Mouse (Mus musculus): Measurements from ENCODE around the gene Dazap1. TPM values are rescaled to one million over a fixed set of nuclear protein-coding genes. Genes with fewer than 3 reads are reported as not detected.

Dazap1 gene
- polyA plus RNA-seq, 1 experiment from 2014 or later, result 42.5 TPM

- Histone ChIP-seq H3K36me3 (ENCODE audit: control insufficient read depth, insufficient read depth, low read length) (no peaks in the 10 kb centered on the region), H3K4me1 (ENCODE audit: control insufficient read depth, insufficient read depth, low read length) (peaks cover 19% of the 10 kb centered on the region), H3K4me3 (replicated peaks; ENCODE audit: low read depth, low read length) (no peak overlapping the region), H3K27me3 (ENCODE audit: control insufficient read depth, insufficient read depth, low read length) (no peaks in the 10 kb centered on the region), H3K9ac (replicated peaks; ENCODE audit: low read length) (no peak overlapping the region), H3K4me2 (ENCODE audit: low read length) (no peak overlapping the region), H3K27ac (replicated peaks; ENCODE audit: low read depth, low read length) (no peak overlapping the region), H3K9me3 (ENCODE audit: control insufficient read depth, low read length) (no peaks in the 10 kb centered on the region)
- DNase-seq (no peak), ATAC-seq (ENCODE audit: low FRiP score, low TSS enrichment) (no peak)
- WGBS, result 83% methylated on average over 21 of the region's 21 CpGs
Observed at GRCm38 (mm10) chr10:80325045-80325444, 63.8 kb downstream of the Dazap1 start.

- Histone ChIP-seq H3K27me3 (ENCODE audit: control insufficient read depth, insufficient read depth, low read length) (0 out of 2 replicates have a peak, but pooled peaks cover 3% of the 10 kb centered on the region), H3K4me1 (ENCODE audit: control insufficient read depth, insufficient read depth, low read length) (peaks cover 14% of the 10 kb centered on the region), H3K4me2 (ENCODE audit: low read length) (peak within 1 kb of the TSS; percentile 87), H3K9me3 (ENCODE audit: control insufficient read depth, low read length) (no peaks in the 10 kb centered on the region), H3K36me3 (ENCODE audit: control insufficient read depth, insufficient read depth, low read length) (no peaks in the 10 kb centered on the region), H3K4me3 (replicated peaks; ENCODE audit: low read depth, low read length) (peak within 1 kb of the TSS; percentile 44), H3K27ac (replicated peaks; ENCODE audit: low read depth, low read length) (no peak within 1 kb of the TSS), H3K9ac (replicated peaks; ENCODE audit: low read length) (peak within 1 kb of the TSS; percentile 47; the same call in 1 of the 2 replicates)
- DNase-seq, result peak; percentile 96
- 4% methylated on average over 35 of the region's 36 CpGs for WGBS
- ATAC-seq (ENCODE audit: low FRiP score, low TSS enrichment), result peak; percentile 95
Observed at GRCm38 (mm10) chr10:80329273-80330081, 68.2 kb downstream of the Dazap1 start, which contains the start of the genes Pcsk4 and Reep6. Gene Pcsk4 (minus strand): TSS chr10:80329498. Gene Reep6 (plus strand): TSS chr10:80329953.

- ATAC-seq (ENCODE audit: low FRiP score, low TSS enrichment), result no peak
- H3K4me1 ChIP-seq (ENCODE audit: control insufficient read depth, insufficient read depth, low read length), result peaks cover 14% of the 10 kb centered on the region
- H3K36me3 ChIP-seq (ENCODE audit: control insufficient read depth, insufficient read depth, low read length), result no peaks in the 10 kb centered on the region
- H3K27ac ChIP-seq (replicated peaks; ENCODE audit: low read depth, low read length), result no peak overlapping the region
- 0 out of 2 replicates have a peak, but pooled peaks cover 3% of the 10 kb centered on the region for H3K27me3 ChIP-seq (ENCODE audit: control insufficient read depth, insufficient read depth, low read length)
- under 1% methylated on average over 41 of the region's 41 CpGs for WGBS
- peak overlapping the region; percentile 47; the same call in 1 of the 2 replicates for H3K9ac ChIP-seq (replicated peaks; ENCODE audit: low read length)
- peak overlapping the region; percentile 44 for H3K4me3 ChIP-seq (replicated peaks; ENCODE audit: low read depth, low read length)
- no peak for DNase-seq
- H3K9me3 ChIP-seq (ENCODE audit: control insufficient read depth, low read length), result no peaks in the 10 kb centered on the region
- peak overlapping the region; percentile 87 for H3K4me2 ChIP-seq (ENCODE audit: low read length)
Observed at GRCm38 (mm10) chr10:80330084-80330483, 68.8 kb downstream of the Dazap1 start.

GRCm38 (mm10) chr10:80330888-80331287 is 69.6 kb downstream of the Dazap1 start:
- DNase-seq (no peak), ATAC-seq (ENCODE audit: low FRiP score, low TSS enrichment) (no peak)
- Histone ChIP-seq H3K27me3 (ENCODE audit: control insufficient read depth, insufficient read depth, low read length) (0 out of 2 replicates have a peak, but pooled peaks cover 3% of the 10 kb centered on the region), H3K36me3 (ENCODE audit: control insufficient read depth, insufficient read depth, low read length) (no peaks in the 10 kb centered on the region), H3K4me3 (replicated peaks; ENCODE audit: low read depth, low read length) (no peak overlapping the region), H3K4me1 (ENCODE audit: control insufficient read depth, insufficient read depth, low read length) (peaks cover 14% of the 10 kb centered on the region), H3K27ac (replicated peaks; ENCODE audit: low read depth, low read length) (no peak overlapping the region), H3K4me2 (ENCODE audit: low read length) (no peak overlapping the region), H3K9me3 (ENCODE audit: control insufficient read depth, low read length) (no peaks in the 10 kb centered on the region), H3K9ac (replicated peaks; ENCODE audit: low read length) (no peak overlapping the region)
- WGBS, result 67% methylated on average over 2 of the region's 2 CpGs

- 64% methylated on average over 10 of the region's 10 CpGs for WGBS
- Histone ChIP-seq H3K9me3 (ENCODE audit: control insufficient read depth, low read length) (no peaks in the 10 kb centered on the region), H3K9ac (replicated peaks; ENCODE audit: low read length) (no peak overlapping the region), H3K4me3 (replicated peaks; ENCODE audit: low read depth, low read length) (no peak overlapping the region), H3K4me1 (ENCODE audit: control insufficient read depth, insufficient read depth, low read length) (peaks cover 14% of the 10 kb centered on the region), H3K36me3 (ENCODE audit: control insufficient read depth, insufficient read depth, low read length) (no peaks in the 10 kb centered on the region), H3K27ac (replicated peaks; ENCODE audit: low read depth, low read length) (no peak overlapping the region), H3K4me2 (ENCODE audit: low read length) (no peak overlapping the region), H3K27me3 (ENCODE audit: control insufficient read depth, insufficient read depth, low read length) (0 out of 2 replicates have a peak, but pooled peaks cover 3% of the 10 kb centered on the region)
- ATAC-seq (ENCODE audit: low FRiP score, low TSS enrichment) (no peak), DNase-seq (no peak)
Observed at GRCm38 (mm10) chr10:80331636-80332524, 70.6 kb downstream of the Dazap1 start.

GRCm38 (mm10) chr10:80332525-80332989 is 71.3 kb downstream of the Dazap1 start:
- H3K4me2 ChIP-seq (ENCODE audit: low read length), result no peak overlapping the region
- no peak overlapping the region for H3K9ac ChIP-seq (replicated peaks; ENCODE audit: low read length)
- H3K4me3 ChIP-seq (replicated peaks; ENCODE audit: low read depth, low read length), result no peak overlapping the region
- 82% methylated on average over 5 of the region's 5 CpGs for WGBS
- H3K9me3 ChIP-seq (ENCODE audit: control insufficient read depth, low read length), result no peaks in the 10 kb centered on the region
- H3K4me1 ChIP-seq (ENCODE audit: control insufficient read depth, insufficient read depth, low read length), result peaks cover 14% of the 10 kb centered on the region
- 0 out of 2 replicates have a peak, but pooled peaks cover 3% of the 10 kb centered on the region for H3K27me3 ChIP-seq (ENCODE audit: control insufficient read depth, insufficient read depth, low read length)
- no peaks in the 10 kb centered on the region for H3K36me3 ChIP-seq (ENCODE audit: control insufficient read depth, insufficient read depth, low read length)
- no peak for ATAC-seq (ENCODE audit: low FRiP score, low TSS enrichment)
- no peak for DNase-seq
- no peak overlapping the region for H3K27ac ChIP-seq (replicated peaks; ENCODE audit: low read depth, low read length)

GRCm38 (mm10) chr10:80336263-80336662 is 75.0 kb downstream of the Dazap1 start:
- 90% methylated on average over 12 of the region's 12 CpGs for WGBS
- Histone ChIP-seq H3K36me3 (ENCODE audit: control insufficient read depth, insufficient read depth, low read length) (no peaks in the 10 kb centered on the region), H3K27me3 (ENCODE audit: control insufficient read depth, insufficient read depth, low read length) (peaks cover 14% of the 10 kb centered on the region), H3K4me3 (replicated peaks; ENCODE audit: low read depth, low read length) (no peak overlapping the region), H3K4me1 (ENCODE audit: control insufficient read depth, insufficient read depth, low read length) (0 out of 2 replicates have a peak, but pooled peaks cover 3% of the 10 kb centered on the region), H3K9me3 (ENCODE audit: control insufficient read depth, low read length) (no peaks in the 10 kb centered on the region), H3K4me2 (ENCODE audit: low read length) (no peak overlapping the region), H3K27ac (replicated peaks; ENCODE audit: low read depth, low read length) (no peak overlapping the region), H3K9ac (replicated peaks; ENCODE audit: low read length) (no peak overlapping the region)
- no peak for DNase-seq
- ATAC-seq (ENCODE audit: low FRiP score, low TSS enrichment), result no peak
